Mouse (Mus musculus) skeletal muscle tissue, adult 2 months (tissue): ENCODE data around the gene Aqp8.
A peak's percentile ranks its signal among the peaks of the same experiment; 100 is the strongest.

Source experiments
- DNase-seq: peaks from one replicate; pipeline ENCODE4 v3.0.0-alpha.2; 2012; ENCODE audit warnings: low read depth, low spot score

Gene Aqp8

GRCm38 (mm10) chr7:123487703-123488102 is 25.6 kb downstream of the Aqp8 start:
- DNase-seq, result no peak

GRCm38 (mm10) chr7:123499481-123500238 is 37.6 kb downstream of the Aqp8 start:
- no peak for DNase-seq

GRCm38 (mm10) chr7:123500239-123501219 is 38.4 kb downstream of the Aqp8 start, which contains the start of gene Zkscan2:
Gene Zkscan2, minus strand, starts transcription at chr7:123500449.
- peak; percentile 8 for DNase-seq

- no peak for DNase-seq
Measured at GRCm38 (mm10) chr7:123503358-123503757, 41.3 kb downstream of the Aqp8 start.

GRCm38 (mm10) chr7:123507946-123508345 is 45.9 kb downstream of the Aqp8 start:
- DNase-seq, result no peak
